In the genomic region with DNA sequence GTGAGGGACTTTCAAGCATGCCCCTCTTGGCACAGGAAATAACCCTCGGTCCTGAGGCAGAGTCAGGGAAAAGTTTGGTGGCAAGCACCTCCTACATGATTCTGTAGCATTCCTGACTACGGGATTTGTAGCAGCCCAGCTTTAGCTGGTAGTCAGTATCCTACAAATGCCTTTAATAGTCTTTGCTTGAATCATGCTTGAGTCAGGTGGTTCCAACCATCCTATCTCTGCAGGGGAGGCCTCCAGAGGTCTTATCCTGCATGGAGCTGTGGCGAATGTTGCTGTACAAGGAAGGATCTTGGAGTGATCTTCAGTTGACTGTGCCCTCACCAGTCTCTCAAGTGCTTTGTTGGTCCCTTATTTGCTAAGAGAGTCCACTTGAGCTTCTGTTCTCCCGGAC, we compare ENCODE assay signal across 26 mouse cellular contexts. TPM values are rescaled to one million over a fixed set of nuclear protein-coding genes. Genes with fewer than 3 reads are reported as not detected.
"Had no signal": no experiment of that assay in that cellular context is flagged by ENCODE, and none has a peak within 500 bp of the region (broad histone marks: within the 10 kb centered on the region; RNA-seq: fewer than 3 reads in every experiment).

No protein-coding gene starts in this region.

- H3K27ac ChIP-seq: kidney, embryonic 15.5 days; limb, embryonic 12.5 days; limb, embryonic 15.5 days; liver, embryonic 14.5 days; lung, embryonic 15.5 days; neural tube, embryonic 12.5 days; neural tube, embryonic 15.5 days; stomach, postnatal 0 days had no signal

- H3K4me2 ChIP-seq: kidney, embryonic 15.5 days; limb, embryonic 12.5 days; limb, embryonic 15.5 days; liver, embryonic 11.5 days; lung, embryonic 15.5 days; midbrain, embryonic 11.5 days; neural tube, embryonic 12.5 days; neural tube, embryonic 15.5 days had no signal

- DNase-seq: kidney, adult 18-20 months; kidney, postnatal 10 days; kidney, postnatal 36 days; left cerebral cortex, postnatal 4 days; liver, postnatal 0 days; lung, postnatal 14 days; lung, postnatal 4 days; midbrain, embryonic 14.5 days; right cerebral cortex, adult 18-20 months; right cerebral cortex, postnatal 14 days; right cerebral cortex, postnatal 4 days; thymus, adult 2 months; thymus, postnatal 14 days; thymus, postnatal 4 days had no signal

- H3K27me3 ChIP-seq: kidney, embryonic 15.5 days; limb, embryonic 12.5 days; limb, embryonic 15.5 days; lung, embryonic 15.5 days; neural tube, embryonic 12.5 days; neural tube, embryonic 15.5 days had no signal

- ATAC-seq: liver, postnatal 0 days had no signal

- H3K9me3 ChIP-seq: kidney, embryonic 15.5 days; limb, embryonic 12.5 days; limb, embryonic 15.5 days; lung, embryonic 15.5 days; neural tube, embryonic 12.5 days; neural tube, embryonic 15.5 days had no signal

- H3K4me3 ChIP-seq: kidney, embryonic 15.5 days; limb, embryonic 12.5 days; limb, embryonic 15.5 days; lung, embryonic 15.5 days; neural tube, embryonic 12.5 days; neural tube, embryonic 15.5 days had no signal

- H3K4me1 ChIP-seq: limb, embryonic 12.5 days; lung, embryonic 15.5 days; neural tube, embryonic 12.5 days; neural tube, embryonic 15.5 days had no signal

- H3K36me3 ChIP-seq: kidney, embryonic 15.5 days; limb, embryonic 12.5 days; limb, embryonic 15.5 days; lung, embryonic 15.5 days; neural tube, embryonic 12.5 days; neural tube, embryonic 15.5 days had no signal

- H3K9ac ChIP-seq: kidney, embryonic 15.5 days; limb, embryonic 12.5 days; limb, embryonic 15.5 days; liver, embryonic 14.5 days; liver, postnatal 0 days; lung, embryonic 15.5 days; neural tube, embryonic 12.5 days; neural tube, embryonic 15.5 days had no signal

RNA-seq across cellular contexts. Expression of a gene that starts 28.4 kb away (rescaled TPM):
- total RNA-seq: megakaryocyte-erythroid progenitor cell, adult 5-6 weeks; midbrain, postnatal 0 days had no signal
- polyA plus RNA-seq: midbrain, embryonic 14.5 days had no signal
